Mouse (Mus musculus): Measurements from ENCODE around the gene Chchd6.

- TF ChIP-seq POLR2A (IDR thresholded peaks at IDR 0.05; ENCODE audit: insufficient read length, low read depth) = no peak
- TF ChIP-seq TCF12 (IDR thresholded peaks at IDR 0.05; ENCODE audit: insufficient read depth, poor library complexity, severe bottlenecking) = no peak
These were observed 154.8 kb downstream of the Chchd6 start for GRCm38 (mm10) chr6:89440671-89441070.
